Mouse (Mus musculus) CD4-positive, CD25-positive, alpha-beta regulatory T cell, adult 2 months (primary cell): Measurements from ENCODE around the gene Foxn3.

ENCODE experiments used
- DNase-seq: peaks from one replicate; pipeline ENCODE4 v3.0.0-alpha.2; 2012; ENCODE audit warnings: low read depth, low spot score

The Foxn3 gene

DNA sequence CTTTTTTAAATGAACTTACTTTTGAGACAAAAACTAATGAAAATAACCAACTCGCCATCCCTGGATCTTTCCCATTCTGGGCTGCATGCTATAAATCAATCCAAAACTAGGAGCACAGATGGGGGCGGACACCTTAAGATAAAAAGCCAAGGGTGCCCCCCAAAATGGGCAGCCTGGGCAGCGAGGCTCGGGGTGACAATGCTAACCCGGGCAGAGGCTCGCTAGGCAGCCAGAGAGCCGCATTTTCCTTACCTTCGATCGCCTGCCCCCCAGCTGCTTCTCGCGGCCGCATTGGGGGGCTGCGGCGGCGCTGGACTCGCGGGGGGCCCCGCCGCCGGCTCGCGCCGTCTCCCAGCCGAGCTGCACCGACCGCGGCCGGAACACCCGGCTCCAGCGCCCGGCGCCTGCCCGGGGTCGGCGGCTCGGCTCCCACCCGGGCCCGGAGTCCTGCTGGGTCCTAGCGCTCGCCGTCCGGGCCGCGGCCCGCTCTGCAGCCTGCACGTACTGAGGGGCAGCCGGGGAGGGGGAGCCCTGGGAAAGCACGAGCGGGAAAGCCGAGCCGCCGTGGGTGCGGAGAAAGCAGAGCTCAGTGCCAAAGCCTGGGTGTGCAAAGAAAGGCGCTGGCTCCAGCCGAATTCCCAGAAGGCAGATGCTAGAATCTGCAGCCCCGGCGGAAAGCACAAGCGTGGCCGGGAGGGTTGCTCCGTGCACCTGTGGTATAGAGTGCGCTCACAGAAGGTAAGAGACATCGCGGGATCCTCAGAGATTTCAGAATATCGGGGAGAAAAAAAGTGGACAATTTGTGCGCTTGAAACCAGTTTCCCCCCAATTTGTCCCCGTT is at the start of gene Foxn3:
TSS of gene Foxn3 (minus strand) at position 364 of the 841 bp plus-strand sequence.
- peak; percentile 74 for DNase-seq

- DNase-seq, result no peak
These were observed 48.9 kb upstream of the Foxn3 start for GRCm38 (mm10) chr12:99612181-99612871.

DNA sequence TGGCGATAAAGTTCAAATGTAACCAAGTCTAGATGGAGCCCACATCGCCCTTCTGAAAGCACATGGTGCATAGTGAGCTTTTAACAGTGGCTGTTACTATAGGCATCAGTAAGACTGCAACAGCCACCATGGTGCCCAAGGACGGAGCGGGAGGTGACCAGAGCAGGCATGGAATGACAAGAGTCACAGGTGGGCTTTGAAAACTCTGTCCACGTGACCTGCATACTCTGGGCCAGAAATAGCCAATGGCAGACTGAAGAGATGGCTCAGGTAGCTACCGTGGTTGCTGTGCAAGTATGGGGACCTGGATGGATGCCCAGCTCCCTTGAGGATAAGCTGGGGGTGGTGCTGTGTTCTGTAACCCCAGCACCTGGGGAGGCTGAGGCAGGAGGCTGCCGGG is 47.5 kb upstream of the Foxn3 start:
- no peak for DNase-seq

- DNase-seq, result peak; percentile 65
These were observed 46.9 kb upstream of the Foxn3 start for GRCm38 (mm10) chr12:99610069-99610815.

DNA sequence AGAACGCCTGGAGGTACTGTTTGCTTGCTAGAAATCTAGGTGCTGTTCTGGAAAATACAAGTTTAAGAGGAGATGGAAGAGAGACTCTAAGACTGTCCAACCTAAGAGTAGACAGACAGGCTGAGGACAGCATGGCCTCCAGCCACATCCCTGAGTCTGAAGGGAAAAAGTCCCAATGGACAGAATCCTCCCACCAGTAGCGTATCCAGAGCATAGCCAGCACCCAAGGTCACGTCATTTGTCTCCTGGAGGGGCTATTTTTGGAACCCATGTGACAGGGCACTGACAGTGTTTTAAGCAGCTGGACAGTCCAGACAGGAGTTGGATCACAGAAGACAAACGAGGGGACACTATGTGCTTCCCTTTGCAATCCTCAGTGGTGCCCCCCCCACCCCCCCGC is 46.3 kb upstream of the Foxn3 start:
- no peak for DNase-seq

- DNase-seq, result no peak
These were observed 45.0 kb upstream of the Foxn3 start for GRCm38 (mm10) chr12:99608279-99608955.

GRCm38 (mm10) chr12:99603381-99603780 is 40.0 kb upstream of the Foxn3 start:
- no peak for DNase-seq

GRCm38 (mm10) chr12:99601841-99602240 is 38.5 kb upstream of the Foxn3 start:
- no peak for DNase-seq

DNA sequence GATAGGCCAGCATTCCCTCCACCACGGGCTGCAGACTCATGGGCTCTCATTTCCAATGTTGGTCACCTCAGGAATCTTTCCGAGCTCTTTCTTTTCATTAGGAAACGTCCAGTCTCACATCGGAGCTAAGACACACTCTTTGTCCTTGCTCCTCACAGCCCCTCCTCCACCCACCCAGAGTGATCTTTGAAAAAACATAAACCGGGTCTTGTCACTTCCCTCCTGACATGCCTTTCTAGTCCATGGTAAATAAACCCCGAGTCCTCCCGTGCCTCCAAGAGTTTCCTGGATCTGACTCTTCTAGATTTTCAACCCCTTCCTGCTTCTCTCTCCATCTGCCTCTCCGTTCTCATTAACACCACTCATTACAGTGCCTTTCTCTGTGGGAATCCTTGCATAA is 38.0 kb upstream of the Foxn3 start:
- DNase-seq, result no peak

GRCm38 (mm10) chr12:99599606-99600005 is 36.2 kb upstream of the Foxn3 start:
- no peak for DNase-seq

GRCm38 (mm10) chr12:99596397-99596796 is 33.0 kb upstream of the Foxn3 start:
- no peak for DNase-seq

DNA sequence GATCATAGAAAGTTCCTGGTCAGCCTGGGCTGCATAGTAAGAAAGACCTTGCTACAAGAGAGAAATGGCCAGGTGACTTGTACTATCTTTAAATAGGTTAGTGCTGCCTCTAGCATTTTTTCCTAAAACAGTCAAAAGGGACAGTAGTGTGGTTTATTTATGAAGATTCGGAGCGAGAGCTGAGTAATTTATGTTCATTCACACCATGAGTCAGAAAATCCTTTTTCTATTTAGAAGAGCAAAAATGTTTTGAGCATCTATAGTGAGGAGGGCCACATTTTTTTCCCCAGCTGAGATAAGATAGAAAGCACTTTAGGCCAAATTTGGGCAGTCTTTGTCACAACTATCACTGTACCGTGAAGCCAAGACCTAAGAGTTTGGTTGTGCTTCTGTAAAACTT is 24.0 kb upstream of the Foxn3 start:
- DNase-seq, result no peak

- DNase-seq, result no peak
These were observed 16.6 kb upstream of the Foxn3 start for GRCm38 (mm10) chr12:99579989-99580388.

- peak; percentile 72 for DNase-seq
These were observed 13.3 kb upstream of the Foxn3 start for GRCm38 (mm10) chr12:99576682-99577081.

DNA sequence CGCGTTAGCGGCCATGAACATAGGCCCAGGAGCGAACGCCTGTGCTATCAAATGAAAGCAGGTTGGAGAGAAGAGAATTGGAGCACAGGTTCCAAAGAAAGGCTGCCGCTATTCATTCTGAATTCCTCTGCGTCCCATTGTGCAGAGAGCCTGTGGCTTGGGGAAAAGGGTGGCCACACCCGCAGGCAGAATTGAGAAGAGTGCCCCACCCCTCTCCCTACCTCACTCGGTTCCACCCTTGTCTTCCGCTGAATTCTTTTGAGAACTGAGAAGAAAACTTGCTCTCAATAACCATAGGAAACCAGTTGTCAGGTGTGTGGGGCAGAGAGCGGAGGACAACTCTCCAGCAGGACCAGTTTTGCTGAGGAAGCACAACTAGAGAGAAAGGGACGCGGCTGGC is 10.9 kb upstream of the Foxn3 start:
- peak; percentile 24 for DNase-seq

- DNase-seq, result no peak
These were observed 9.7 kb upstream of the Foxn3 start for GRCm38 (mm10) chr12:99573036-99573435.

- DNase-seq, result peak; percentile 58
These were observed 8.6 kb upstream of the Foxn3 start for GRCm38 (mm10) chr12:99571999-99572398.

GRCm38 (mm10) chr12:99570197-99570956 is 7.0 kb upstream of the Foxn3 start:
- no peak for DNase-seq

DNA sequence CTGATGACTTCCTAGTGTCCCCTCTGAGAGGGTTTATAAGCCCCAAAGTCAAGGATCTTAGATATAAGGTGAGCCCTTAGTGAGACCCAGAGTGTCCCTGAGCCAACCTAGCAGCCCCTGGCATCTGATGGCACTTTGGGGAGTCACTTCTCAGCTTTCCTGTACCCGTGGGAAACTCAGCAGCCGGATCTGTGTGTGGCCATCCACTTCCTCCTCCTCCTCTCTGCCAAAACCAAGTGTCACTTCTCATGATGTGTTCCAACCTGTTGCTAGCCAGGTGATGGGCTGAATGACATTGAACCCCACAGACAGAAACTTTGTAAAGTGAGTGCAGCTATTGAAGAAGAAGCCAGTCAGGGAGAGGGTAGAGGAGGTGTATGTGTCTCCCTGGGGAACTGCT is 2.2 kb upstream of the Foxn3 start:
- peak; percentile 26 for DNase-seq

- DNase-seq, result peak; percentile 74
These were observed 1.0 kb upstream of the Foxn3 start for GRCm38 (mm10) chr12:99564301-99564910.

DNA sequence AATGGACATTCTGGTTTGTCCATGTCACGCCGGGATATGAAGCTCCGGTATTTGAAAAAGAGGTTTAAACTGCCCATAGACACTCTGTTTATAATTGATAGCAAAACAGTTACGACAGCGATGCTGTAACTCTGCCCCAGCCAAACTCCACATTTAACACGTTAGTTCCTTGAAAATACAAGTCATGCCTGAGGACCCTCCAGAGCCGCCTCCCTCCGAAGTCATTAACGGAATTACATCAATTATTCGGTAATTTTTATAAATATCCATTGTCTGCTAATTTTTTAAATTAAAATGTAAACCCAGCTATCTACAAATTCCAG is 554 bp downstream of the Foxn3 start:
- peak; percentile 48 for DNase-seq
